Mouse (Mus musculus) heart, adult 2 months (tissue): ENCODE results near the gene S100a9.

ENCODE experiments used
- CTCF ChIP-seq: fragments of 200-600 bp; IDR thresholded peaks from 2 replicates; pipeline ENCODE4 v1.8.1; 2022; ENCODE audit warnings: antibody characterized with exemption, mild to moderate bottlenecking, moderate library complexity
- EP300 ChIP-seq: fragments of 200-500 bp; IDR thresholded peaks from 2 replicates; pipeline ENCODE4 v1.6.1; 2011; ENCODE audit warnings: low read depth, low read length, control low read depth; ENCODE audit not compliant: insufficient read depth
- POLR2A ChIP-seq: fragments of 200-500 bp; IDR thresholded peaks from 2 replicates; pipeline ENCODE4 v1.6.1; 2011; ENCODE audit warnings: mild to moderate bottlenecking, low read depth, low read length, control low read depth; ENCODE audit not compliant: insufficient read depth

DNA sequence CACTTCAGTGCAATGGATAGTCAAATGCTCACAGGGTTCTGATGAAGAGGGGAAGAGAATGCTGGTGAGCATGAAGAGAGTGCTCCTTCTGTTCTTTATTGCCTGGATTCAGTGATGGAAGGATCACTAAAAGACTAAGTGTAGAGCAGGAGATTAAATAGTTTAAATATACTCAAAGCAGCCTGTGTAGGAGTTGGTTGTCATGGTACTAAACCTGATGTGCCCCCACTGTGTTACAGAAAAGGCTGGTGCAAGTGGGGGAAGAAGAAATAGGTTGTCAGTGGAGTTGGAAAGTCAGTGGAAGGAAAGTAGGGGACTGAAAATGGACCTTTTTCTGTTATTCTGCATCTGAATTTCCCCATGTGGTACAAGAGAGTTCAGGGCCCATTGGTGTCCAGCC, 46.5 kb downstream of the S100a9 start:
- no peak for TF ChIP-seq CTCF
- no peak for TF ChIP-seq POLR2A
- no peak for TF ChIP-seq EP300
